Mouse (Mus musculus) gastrocnemius, adult 18-20 months (tissue): ENCODE measurements at regions not wholly inside any gene's neighbourhood (a gene's known extent, or its start where the extent isn't known, plus 50 kb on each side); places are given as distances from the start of the nearest gene placed in this dataset.

ENCODE experiments used
- DNase-seq: peaks from one replicate; pipeline ENCODE4 v3.0.0; 2021; ENCODE audit warnings: low spot score

DNA sequence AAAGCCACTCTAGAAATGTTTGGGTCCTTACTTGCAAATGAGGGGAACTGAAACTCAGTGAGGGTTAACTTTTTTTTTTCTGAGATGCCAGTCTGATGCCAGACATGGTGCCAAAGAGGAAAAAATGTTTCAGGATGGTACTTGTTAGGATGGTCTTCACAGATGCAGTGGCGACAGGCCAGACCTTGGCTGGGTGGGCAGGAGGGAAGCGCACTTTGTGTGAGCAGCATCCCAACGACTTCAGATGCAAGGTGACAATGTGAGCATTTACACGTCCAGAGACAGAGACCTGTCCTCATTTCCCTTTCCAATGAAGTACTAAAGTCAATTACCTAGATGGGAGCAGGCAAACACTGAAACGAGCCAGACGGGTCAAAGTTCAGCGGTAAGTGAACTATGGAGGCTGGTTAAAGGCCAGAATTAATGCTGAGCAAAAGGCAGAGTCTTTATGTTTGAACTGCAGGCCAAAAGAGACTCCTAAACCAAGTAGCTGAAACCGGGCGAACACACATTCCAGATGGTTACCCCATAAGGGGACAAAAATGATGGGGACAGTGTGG, 213.7 kb upstream of the Ccdc122 start:
- no peak for DNase-seq

DNA sequence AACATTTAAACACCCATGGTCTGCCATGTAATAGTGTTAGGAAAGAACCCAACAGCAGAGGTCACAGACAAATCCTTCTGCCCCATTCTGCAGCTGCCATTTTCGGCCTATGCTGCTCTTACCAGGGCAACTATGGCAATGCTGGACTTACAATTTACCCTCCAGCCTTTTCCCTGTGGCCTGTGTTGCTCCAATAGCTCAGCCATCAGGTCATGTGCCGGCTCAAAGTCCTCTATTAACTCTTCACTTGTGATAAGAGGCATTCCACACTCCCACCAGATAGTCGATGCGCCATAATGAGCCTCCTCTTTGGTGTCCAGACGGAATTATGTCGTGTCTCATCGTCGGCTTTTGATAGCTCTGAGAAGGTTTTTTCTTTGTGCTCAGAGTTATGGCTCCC, 214.7 kb upstream of the Ccdc122 start:
- DNase-seq: no peak

DNA sequence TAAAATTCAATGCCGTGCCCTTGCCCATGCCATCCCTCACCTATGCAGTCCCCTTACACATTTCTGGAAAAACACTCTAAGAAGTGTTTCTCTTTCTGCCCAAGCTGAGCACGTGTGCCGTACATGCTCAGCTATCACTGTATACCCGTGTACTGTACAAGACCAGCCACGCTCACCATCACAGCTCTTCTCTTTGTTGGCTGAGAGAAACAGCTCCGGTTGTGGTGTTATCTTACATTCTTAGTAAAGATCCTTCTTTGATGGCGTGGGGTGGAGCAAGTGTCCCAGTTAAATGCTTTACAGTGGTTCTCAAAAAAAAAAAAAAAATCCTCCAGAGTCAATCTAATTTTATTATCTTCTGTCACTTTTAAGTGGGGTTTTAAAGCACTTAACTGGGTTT, 215.1 kb upstream of the Ccdc122 start:
- DNase-seq: no peak

DNA sequence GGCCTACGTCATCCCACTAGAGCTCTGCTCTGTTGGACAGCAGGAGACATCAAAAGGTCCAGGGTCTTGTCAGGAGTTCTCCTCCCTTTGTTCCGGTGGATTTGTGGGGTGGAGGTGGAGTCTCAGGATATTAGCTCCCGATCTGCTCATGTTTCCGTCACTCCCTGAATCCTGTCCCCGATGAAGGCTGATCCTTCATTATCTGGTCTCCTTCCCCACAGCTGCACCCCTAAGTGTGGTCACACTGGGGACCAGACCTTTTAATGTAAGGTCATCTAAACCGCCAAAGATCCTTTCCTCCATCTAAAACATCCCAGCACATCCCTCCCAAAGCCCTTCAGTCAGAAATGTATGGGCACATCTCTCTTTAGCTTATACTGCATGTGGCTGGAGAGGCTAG, 215.6 kb upstream of the Ccdc122 start:
- DNase-seq: no peak

GRCm38 (mm10) chr14:76819690-76820089, 216.9 kb upstream of the Ccdc122 start:
- DNase-seq: peak; percentile 93

GRCm38 (mm10) chr14:76818256-76819010, 218.1 kb upstream of the Ccdc122 start:
- no peak for DNase-seq

DNA sequence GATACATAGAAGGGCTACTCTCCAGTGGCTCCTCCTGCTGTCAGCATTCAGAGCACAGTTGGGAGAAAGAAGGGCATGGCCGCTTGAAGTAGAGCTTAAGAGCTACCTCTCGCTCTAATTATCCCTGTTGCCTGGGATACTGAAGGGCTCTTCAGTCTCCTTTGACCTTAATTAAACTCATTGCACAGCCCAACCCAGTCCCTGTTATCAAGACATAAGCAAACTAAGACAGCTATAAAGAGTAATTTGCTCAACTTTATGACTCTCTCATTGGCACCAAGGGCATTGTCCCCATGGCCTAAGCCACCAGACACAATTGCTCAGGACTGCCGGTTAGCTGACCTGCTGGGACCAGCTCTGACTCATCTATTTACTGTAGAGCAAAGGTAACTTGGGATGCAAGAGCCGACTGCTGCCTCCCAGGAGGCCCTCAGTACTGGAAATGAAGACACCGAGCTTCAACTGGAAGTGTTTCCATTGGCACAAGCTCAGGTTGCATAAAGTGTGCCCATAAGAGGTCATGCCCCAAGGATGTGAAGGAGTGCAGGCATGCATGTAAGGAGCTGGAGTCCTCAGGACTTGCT, 219.3 kb upstream of the Ccdc122 start:
- no peak for DNase-seq

- DNase-seq: no peak
Measured at GRCm38 (mm10) chr14:76816666-76817065, 219.9 kb upstream of the Ccdc122 start.

- no peak for DNase-seq
Measured at GRCm38 (mm10) chr14:76812155-76812875, 224.3 kb upstream of the Ccdc122 start.

DNA sequence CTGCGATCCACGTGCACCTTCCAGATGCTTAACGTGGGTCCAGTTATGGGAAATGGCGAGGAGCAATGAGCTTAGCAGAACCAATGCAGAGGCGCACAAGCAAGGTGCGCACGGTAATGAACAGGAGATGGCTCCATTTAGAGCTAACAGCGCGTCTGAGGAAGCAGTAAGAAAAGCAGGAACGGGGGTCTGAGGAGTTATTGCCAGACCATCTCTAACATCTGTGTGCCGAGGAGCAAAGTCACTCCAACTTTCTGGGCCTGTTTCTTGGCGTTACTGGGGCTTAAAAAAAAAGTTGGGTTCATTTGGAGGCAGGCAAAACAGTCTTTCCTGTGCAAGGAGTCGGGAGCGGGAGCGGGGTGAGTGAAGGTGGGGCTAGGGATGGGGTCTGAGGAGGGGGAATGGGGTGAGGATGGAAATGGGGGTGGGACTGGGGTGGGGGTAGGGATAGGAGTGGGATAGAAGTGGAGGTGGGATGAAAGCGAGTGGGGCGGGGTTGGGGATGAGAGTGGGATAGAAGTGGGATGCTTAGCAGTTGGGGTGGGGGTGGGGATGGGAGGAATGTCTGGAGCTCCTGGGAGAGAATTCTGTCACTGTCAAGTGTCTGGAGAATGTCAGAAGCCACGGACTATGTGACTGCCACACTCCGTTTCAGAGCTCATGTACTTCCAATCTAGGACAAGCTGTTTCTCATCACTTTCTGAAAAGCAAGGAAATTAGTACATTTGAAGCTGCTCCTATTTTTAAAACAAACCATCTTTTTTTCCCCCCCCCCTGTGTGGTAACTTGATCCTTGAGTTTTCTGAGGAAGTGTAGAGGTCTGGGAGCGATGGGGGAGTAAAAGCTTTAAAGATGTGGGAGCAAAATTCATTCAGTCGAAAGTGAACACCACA, 225.6 kb upstream of the Ccdc122 start:
- DNase-seq: no peak

- DNase-seq: no peak
Measured at GRCm38 (mm10) chr14:76810041-76810440, 226.5 kb upstream of the Ccdc122 start.

DNA sequence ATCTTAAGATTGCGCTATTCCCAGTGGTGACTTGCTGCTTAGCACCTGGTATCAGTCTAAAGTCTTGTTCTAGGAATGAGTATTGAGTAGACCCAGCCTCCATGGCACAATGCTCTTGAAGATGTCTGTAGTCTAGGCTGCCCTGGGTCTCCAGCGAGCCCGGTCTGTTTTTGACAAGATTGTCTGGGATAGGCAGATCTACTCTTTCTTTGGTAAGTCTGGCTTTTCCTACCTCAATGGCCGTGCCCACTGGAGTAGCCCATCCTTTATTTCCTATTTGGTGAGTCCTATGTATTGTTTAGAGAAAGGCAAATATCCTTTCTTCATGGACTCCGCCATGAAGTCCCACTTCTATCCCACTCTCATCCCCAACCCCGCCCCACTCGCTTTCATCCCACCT, 227.2 kb upstream of the Ccdc122 start:
- no peak for DNase-seq

GRCm38 (mm10) chr14:76805151-76805785, 231.3 kb upstream of the Ccdc122 start:
- no peak for DNase-seq

GRCm38 (mm10) chr14:76804447-76805150, 232.0 kb upstream of the Ccdc122 start:
- no peak for DNase-seq

GRCm38 (mm10) chr14:76800181-76800580, 236.4 kb upstream of the Ccdc122 start:
- DNase-seq: no peak

- DNase-seq: no peak
Measured at GRCm38 (mm10) chr14:76799741-76800140, 236.8 kb upstream of the Ccdc122 start.

GRCm38 (mm10) chr14:76798925-76799428, 237.6 kb upstream of the Ccdc122 start:
- DNase-seq: no peak

- DNase-seq: no peak
Measured at GRCm38 (mm10) chr14:76798488-76798887, 238.1 kb upstream of the Ccdc122 start.

GRCm38 (mm10) chr14:76797518-76797917, 239.1 kb upstream of the Ccdc122 start:
- DNase-seq: no peak
